Mouse (Mus musculus): ENCODE results near the gene Anapc2.
A peak's percentile ranks its signal among the peaks of the same experiment; 100 is the strongest.

The Anapc2 gene

GRCm38 (mm10) chr2:25271827-25272511 is at the start of gene Anapc2, which contains the start of gene Ssna1:
Anapc2 (plus strand) TSS chr2:25272478.
Ssna1 (minus strand) TSS chr2:25272438.
- peak; percentile 99 for DNase-seq (ENCODE audit: low spot score)

- DNase-seq (ENCODE audit: low spot score), result peak; percentile 80
These were observed 48.4 kb upstream of the Anapc2 start for GRCm38 (mm10) chr2:25223681-25224491.

GRCm38 (mm10) chr2:25224492-25224765 is 47.8 kb upstream of the Anapc2 start, which contains the start of gene Tubb4b:
Tubb4b (minus strand) TSS chr2:25224702.
- DNase-seq (ENCODE audit: low spot score), result no peak

- peak; percentile 84 for DNase-seq (ENCODE audit: low spot score)
These were observed 47.2 kb upstream of the Anapc2 start for GRCm38 (mm10) chr2:25224766-25225752.

GRCm38 (mm10) chr2:25225811-25226379 is 46.4 kb upstream of the Anapc2 start:
- DNase-seq (ENCODE audit: low spot score), result no peak

GRCm38 (mm10) chr2:25226864-25227263 is 45.4 kb upstream of the Anapc2 start:
- DNase-seq (ENCODE audit: low spot score), result no peak

GRCm38 (mm10) chr2:25227406-25227805 is 44.9 kb upstream of the Anapc2 start:
- DNase-seq (ENCODE audit: low spot score), result no peak

- DNase-seq (ENCODE audit: low spot score), result peak; percentile 92
These were observed 43.8 kb upstream of the Anapc2 start for GRCm38 (mm10) chr2:25228431-25228889.

GRCm38 (mm10) chr2:25228995-25229530 is 43.2 kb upstream of the Anapc2 start:
- DNase-seq (ENCODE audit: low spot score), result no peak

- no peak for DNase-seq (ENCODE audit: low spot score)
These were observed 42.7 kb upstream of the Anapc2 start for GRCm38 (mm10) chr2:25229582-25229981.

GRCm38 (mm10) chr2:25230581-25230980 is 41.7 kb upstream of the Anapc2 start:
- DNase-seq (ENCODE audit: low spot score), result no peak

- DNase-seq (ENCODE audit: low spot score), result no peak
These were observed 41.2 kb upstream of the Anapc2 start for GRCm38 (mm10) chr2:25231038-25231437.

- DNase-seq (ENCODE audit: low spot score), result no peak
These were observed 38.9 kb upstream of the Anapc2 start for GRCm38 (mm10) chr2:25233421-25233820.

- no peak for DNase-seq (ENCODE audit: low spot score)
These were observed 38.2 kb upstream of the Anapc2 start, which contains the start of gene Slc34a3 for GRCm38 (mm10) chr2:25234050-25234449. Slc34a3 (minus strand) TSS chr2:25234364.

GRCm38 (mm10) chr2:25234551-25235220 is 37.6 kb upstream of the Anapc2 start:
- DNase-seq (ENCODE audit: low spot score), result no peak

GRCm38 (mm10) chr2:25236614-25237013 is 35.7 kb upstream of the Anapc2 start, which contains the start of gene Rnf224:
Rnf224 (minus strand) TSS chr2:25236787.
- no peak for DNase-seq (ENCODE audit: low spot score)

GRCm38 (mm10) chr2:25237522-25237921 is 34.8 kb upstream of the Anapc2 start:
- DNase-seq (ENCODE audit: low spot score), result peak; percentile 71

- no peak for DNase-seq (ENCODE audit: low spot score)
These were observed 34.2 kb upstream of the Anapc2 start for GRCm38 (mm10) chr2:25238106-25238505.

- no peak for DNase-seq (ENCODE audit: low spot score)
These were observed 32.5 kb upstream of the Anapc2 start for GRCm38 (mm10) chr2:25239766-25240165.

- DNase-seq (ENCODE audit: low spot score), result no peak
These were observed 32.0 kb upstream of the Anapc2 start for GRCm38 (mm10) chr2:25240310-25240709.
